Mouse (Mus musculus) megakaryocyte, embryonic 14.5 days (primary cell): ENCODE results near the gene Stx1a.

Source experiments
- FLI1 ChIP-seq: IDR thresholded peaks from 2 replicates; pipeline ENCODE4 v1.6.1; 2012; ENCODE audit warnings: low read length, inconsistent platforms, mixed read lengths
- GATA1 ChIP-seq: IDR thresholded peaks from 3 replicates; pipeline ENCODE4 v1.6.1; 2012; ENCODE audit warnings: mixed read lengths, low read length, inconsistent platforms, borderline replicate concordance

- TF ChIP-seq GATA1 (no peak), FLI1 (no peak)
Observed at GRCm38 (mm10) chr5:134983111-134983510, 40.2 kb upstream of the Stx1a start.
